Mouse (Mus musculus) c-Kit-positive CD71-negative TER-119-negative erythroid progenitor cells, embryonic 14.5 days (primary cell): ENCODE results near the gene Ddx51.

Source experiments
- DNase-seq: peaks from one replicate; pipeline ENCODE4 v3.0.0-alpha.2; 2013; ENCODE audit warnings: low read depth

Ddx51 gene

DNA sequence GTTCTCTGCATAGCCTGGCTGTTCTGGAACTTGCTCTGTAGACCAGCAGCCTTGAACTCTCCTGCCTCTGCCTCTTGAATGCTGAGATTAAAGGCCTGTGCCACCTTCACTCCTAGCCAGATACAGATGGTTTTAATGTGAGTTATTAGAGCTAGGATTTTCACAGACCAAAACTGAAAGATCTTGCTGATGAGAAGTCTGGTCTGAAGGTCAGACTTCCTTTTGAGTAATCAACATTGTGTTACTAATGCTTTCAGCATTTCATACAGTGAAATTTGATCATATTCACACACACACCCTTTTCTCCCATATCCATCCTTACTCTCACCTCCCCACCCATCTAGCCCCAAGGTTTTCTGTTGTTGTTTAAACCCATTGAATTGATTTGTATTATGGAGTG is 6.4 kb downstream of the Ddx51 start:
- no peak for DNase-seq

DNA sequence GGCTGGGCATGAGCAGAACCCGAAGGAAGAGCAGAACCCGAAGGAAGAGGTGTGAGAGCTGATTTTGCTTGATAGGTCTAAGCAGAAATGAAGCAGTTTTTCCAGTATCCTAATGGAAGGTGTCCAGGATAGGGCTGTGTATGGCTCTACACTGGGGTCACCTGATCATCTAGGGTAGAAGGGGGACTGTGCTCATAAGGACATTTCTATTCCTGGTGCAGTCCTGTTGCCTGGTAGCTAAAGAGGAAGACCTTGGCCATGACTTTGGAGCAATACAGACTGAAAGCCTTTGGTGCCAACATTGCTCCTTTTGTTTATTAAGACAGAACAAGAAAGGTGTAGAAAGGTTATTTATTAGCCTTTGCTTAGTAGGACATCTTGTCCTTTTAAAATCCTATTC is 10.8 kb downstream of the Ddx51 start:
- DNase-seq = no peak

DNA sequence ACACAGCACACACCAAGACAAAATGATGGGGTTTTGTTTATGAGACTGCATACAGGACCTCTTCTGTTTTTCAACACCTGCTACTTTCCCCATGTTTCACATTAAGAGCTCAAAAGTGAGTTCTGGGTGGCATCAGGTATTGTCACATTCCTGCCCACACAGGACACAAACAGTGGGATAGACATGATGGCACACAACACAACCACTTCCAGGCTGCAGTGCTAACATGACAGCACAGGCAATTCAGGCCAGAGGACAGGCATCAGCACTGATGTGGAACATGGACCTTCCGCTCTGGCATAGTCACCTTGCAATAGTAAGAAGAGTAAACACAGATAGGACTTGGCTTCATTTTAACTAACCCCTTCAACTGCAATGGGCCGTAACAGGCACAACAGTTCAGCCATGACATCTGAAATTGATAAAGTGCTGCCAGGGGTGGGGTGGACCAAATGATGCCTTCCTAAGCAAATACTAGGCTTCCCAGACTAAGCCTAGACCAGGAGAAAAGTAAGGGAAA is 11.6 kb downstream of the Ddx51 start:
- no peak for DNase-seq

DNA sequence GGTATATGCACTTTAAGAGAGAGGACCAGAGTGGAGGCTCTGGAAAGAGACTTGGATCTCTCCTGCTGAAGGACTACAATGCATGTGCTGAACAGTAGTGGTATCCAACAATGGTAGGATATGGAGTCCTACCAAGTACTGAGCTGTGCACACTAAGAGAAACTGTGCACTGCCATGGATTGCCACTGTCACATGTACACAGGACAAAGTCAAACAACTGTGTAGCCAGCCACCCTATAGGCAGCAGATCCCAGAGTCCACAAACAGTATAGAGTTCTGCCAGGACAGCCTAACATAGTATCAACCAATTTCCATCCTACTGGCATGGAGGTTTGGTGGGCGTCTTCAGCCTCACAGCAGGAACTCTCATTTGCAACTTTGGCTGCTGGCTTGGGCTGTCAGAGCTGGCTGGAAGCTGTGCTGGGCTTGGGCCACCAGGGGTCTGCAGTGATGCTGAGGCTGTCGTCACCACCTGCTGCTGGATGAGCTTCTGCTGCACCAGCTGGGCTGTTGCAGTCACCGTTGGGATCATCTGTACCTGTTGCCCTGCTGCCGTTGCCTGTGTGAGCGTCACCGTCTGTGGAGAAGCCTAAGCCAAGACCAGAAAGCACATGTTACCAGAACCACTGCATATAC is 12.4 kb downstream of the Ddx51 start:
- no peak for DNase-seq

DNA sequence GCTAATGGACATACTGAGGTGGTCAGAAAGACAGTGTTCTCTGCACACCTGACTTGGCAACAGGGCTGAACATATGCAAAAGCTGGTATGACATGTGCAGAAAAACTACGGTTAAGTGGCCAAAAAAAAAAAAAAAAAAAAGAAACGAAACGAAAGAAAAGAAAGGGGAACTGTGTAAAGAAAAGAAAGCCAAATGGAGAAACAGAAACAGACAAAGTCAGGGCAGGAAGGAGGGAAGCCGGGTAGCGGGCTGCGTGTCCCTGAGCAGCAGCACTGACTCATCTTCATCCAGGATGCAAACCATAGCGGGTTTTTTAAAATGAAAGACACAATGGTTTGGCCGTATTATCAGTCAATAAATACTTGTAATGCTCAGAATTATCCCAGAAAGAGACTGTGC is 28.8 kb downstream of the Ddx51 start:
- DNase-seq = no peak

DNA sequence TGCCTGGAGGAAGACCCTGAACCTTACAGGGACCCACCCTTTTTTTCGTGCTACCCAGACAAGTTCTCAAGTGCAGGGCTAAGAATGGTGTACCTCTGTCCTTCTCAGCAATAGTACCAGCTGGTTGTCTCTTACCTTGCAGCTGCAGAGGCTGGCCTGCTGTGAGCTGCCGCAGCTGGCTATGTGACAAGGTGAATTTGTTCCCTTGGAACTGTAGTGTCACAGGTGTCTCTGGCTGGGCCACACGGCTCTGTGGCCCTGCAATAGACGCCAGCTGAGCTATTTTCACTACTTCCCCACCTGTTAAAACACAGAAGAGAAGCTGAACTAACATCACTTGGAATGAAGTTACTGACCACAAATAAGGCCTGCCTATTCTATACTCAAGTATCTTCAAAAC is 45.4 kb downstream of the Ddx51 start:
- DNase-seq = no peak

DNA sequence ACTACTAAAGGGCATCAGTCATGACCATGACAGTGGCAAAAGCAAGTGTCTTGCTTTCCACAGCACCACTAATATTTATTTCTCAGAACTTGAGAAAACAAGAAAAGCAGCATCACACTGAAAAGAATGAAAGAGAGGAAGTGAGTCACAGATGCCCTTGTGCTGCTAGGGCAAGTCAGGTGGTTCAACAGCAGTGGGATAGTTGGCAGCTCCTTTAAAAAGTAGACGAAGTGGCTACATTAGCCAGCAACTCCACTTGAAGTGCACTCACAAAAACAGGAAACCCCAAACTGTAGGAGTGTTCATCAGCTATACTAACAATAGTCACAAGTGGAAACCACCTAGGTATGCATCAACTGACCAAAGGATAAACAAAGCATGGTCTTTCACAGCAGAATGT is 50.8 kb downstream of the Ddx51 start:
- no peak for DNase-seq

DNA sequence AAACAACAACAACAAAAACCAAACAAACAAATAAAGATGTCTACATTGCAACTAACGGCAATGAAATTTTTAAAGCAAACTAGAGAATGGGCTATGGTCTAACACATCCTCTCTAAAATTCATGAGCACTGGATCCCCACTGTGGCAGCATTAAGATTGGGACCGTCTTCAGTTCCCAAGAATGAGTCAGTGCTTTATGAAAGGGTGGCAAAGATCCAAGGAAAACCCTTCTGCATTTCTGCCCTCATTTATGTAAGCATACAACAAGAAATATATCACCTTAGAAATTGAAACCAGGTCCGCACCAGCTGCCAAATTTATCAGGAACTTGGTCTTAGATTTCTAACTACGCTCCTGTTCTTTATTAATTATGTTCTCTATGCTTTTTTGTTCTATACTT is 56.0 kb downstream of the Ddx51 start:
- no peak for DNase-seq
